Mouse (Mus musculus): Measurements from ENCODE around the gene Mbd3. TPM values are rescaled to one million over a fixed set of nuclear protein-coding genes. Genes with fewer than 3 reads are reported as not detected.

Gene Mbd3
- polyA plus RNA-seq, 1 experiment = 186 TPM

GRCm38 (mm10) chr10:80429800-80430199, 30.4 kb upstream of the Mbd3 start:
- TF ChIP-seq POLR2A (IDR thresholded peaks at IDR 0.05; ENCODE audit: extremely low read depth, insufficient read depth, low read length) (no peak), CTCF (IDR thresholded peaks at IDR 0.05; ENCODE audit: extremely low read depth, insufficient read depth, low read length) (no peak)
- no peak overlapping the region for H3K4me3 ChIP-seq (ENCODE audit: insufficient read depth, low read length)
- H3K27ac ChIP-seq (ENCODE audit: insufficient read depth, low read length) = no peak overlapping the region
- H3K4me1 ChIP-seq (ENCODE audit: control insufficient read depth, insufficient read depth, low read length) = peaks cover 4% of the 10 kb centered on the region; the same call in 1 of the 2 replicates

- H3K27ac ChIP-seq (ENCODE audit: insufficient read depth, low read length) = no peak overlapping the region
- no peaks in the 10 kb centered on the region for H3K4me1 ChIP-seq (ENCODE audit: control insufficient read depth, insufficient read depth, low read length)
- H3K4me3 ChIP-seq (ENCODE audit: insufficient read depth, low read length) = no peak overlapping the region
- TF ChIP-seq CTCF (IDR thresholded peaks at IDR 0.05; ENCODE audit: extremely low read depth, insufficient read depth, low read length) (no peak), POLR2A (IDR thresholded peaks at IDR 0.05; ENCODE audit: extremely low read depth, insufficient read depth, low read length) (no peak)
Measured at GRCm38 (mm10) chr10:80425041-80425440, 25.7 kb upstream of the Mbd3 start.

- H3K4me3 ChIP-seq (ENCODE audit: insufficient read depth, low read length) = no peak overlapping the region
- TF ChIP-seq CTCF (IDR thresholded peaks at IDR 0.05; ENCODE audit: extremely low read depth, insufficient read depth, low read length) = no peak
- H3K4me1 ChIP-seq (ENCODE audit: control insufficient read depth, insufficient read depth, low read length) = no peaks in the 10 kb centered on the region
- no peak overlapping the region for H3K27ac ChIP-seq (ENCODE audit: insufficient read depth, low read length)
Measured at GRCm38 (mm10) chr10:80423562-80423961, 24.2 kb upstream of the Mbd3 start.

GRCm38 (mm10) chr10:80421651-80422472, 22.5 kb upstream of the Mbd3 start:
- no peak for TF ChIP-seq CTCF (IDR thresholded peaks at IDR 0.05; ENCODE audit: extremely low read depth, insufficient read depth, low read length)
- TF ChIP-seq POLR2A (IDR thresholded peaks at IDR 0.05; ENCODE audit: extremely low read depth, insufficient read depth, low read length) = no peak
- no peak overlapping the region for H3K4me3 ChIP-seq (ENCODE audit: insufficient read depth, low read length)
- H3K4me1 ChIP-seq (ENCODE audit: control insufficient read depth, insufficient read depth, low read length) = no peaks in the 10 kb centered on the region
- no peak overlapping the region for H3K27ac ChIP-seq (ENCODE audit: insufficient read depth, low read length)

GRCm38 (mm10) chr10:80421208-80421607, 21.9 kb upstream of the Mbd3 start:
- no peak overlapping the region for H3K4me3 ChIP-seq (ENCODE audit: insufficient read depth, low read length)
- no peak overlapping the region for H3K27ac ChIP-seq (ENCODE audit: insufficient read depth, low read length)
- no peak for TF ChIP-seq POLR2A (IDR thresholded peaks at IDR 0.05; ENCODE audit: extremely low read depth, insufficient read depth, low read length)
- no peak for TF ChIP-seq CTCF (IDR thresholded peaks at IDR 0.05; ENCODE audit: extremely low read depth, insufficient read depth, low read length)
- H3K4me1 ChIP-seq (ENCODE audit: control insufficient read depth, insufficient read depth, low read length) = no peaks in the 10 kb centered on the region

- no peak overlapping the region for H3K4me3 ChIP-seq (ENCODE audit: insufficient read depth, low read length)
- TF ChIP-seq POLR2A (IDR thresholded peaks at IDR 0.05; ENCODE audit: extremely low read depth, insufficient read depth, low read length) (no peak), CTCF (IDR thresholded peaks at IDR 0.05; ENCODE audit: extremely low read depth, insufficient read depth, low read length) (no peak)
- H3K4me1 ChIP-seq (ENCODE audit: control insufficient read depth, insufficient read depth, low read length) = no peaks in the 10 kb centered on the region
- no peak overlapping the region for H3K27ac ChIP-seq (ENCODE audit: insufficient read depth, low read length)
Measured at GRCm38 (mm10) chr10:80420729-80421128, 21.4 kb upstream of the Mbd3 start.

GRCm38 (mm10) chr10:80419419-80419818, 20.1 kb upstream of the Mbd3 start:
- Histone ChIP-seq H3K27ac (ENCODE audit: insufficient read depth, low read length) (no peak overlapping the region), H3K4me1 (ENCODE audit: control insufficient read depth, insufficient read depth, low read length) (no peaks in the 10 kb centered on the region), H3K4me3 (ENCODE audit: insufficient read depth, low read length) (no peak overlapping the region)
- TF ChIP-seq CTCF (IDR thresholded peaks at IDR 0.05; ENCODE audit: extremely low read depth, insufficient read depth, low read length) (no peak), POLR2A (IDR thresholded peaks at IDR 0.05; ENCODE audit: extremely low read depth, insufficient read depth, low read length) (no peak)

GRCm38 (mm10) chr10:80418311-80418710, 19.0 kb upstream of the Mbd3 start:
- H3K4me3 ChIP-seq (ENCODE audit: insufficient read depth, low read length) = no peak overlapping the region
- TF ChIP-seq CTCF (IDR thresholded peaks at IDR 0.05; ENCODE audit: extremely low read depth, insufficient read depth, low read length) (no peak), POLR2A (IDR thresholded peaks at IDR 0.05; ENCODE audit: extremely low read depth, insufficient read depth, low read length) (no peak)
- H3K27ac ChIP-seq (ENCODE audit: insufficient read depth, low read length) = no peak overlapping the region
- no peaks in the 10 kb centered on the region for H3K4me1 ChIP-seq (ENCODE audit: control insufficient read depth, insufficient read depth, low read length)

- Histone ChIP-seq H3K4me3 (ENCODE audit: insufficient read depth, low read length) (no peak overlapping the region), H3K27ac (ENCODE audit: insufficient read depth, low read length) (no peak overlapping the region), H3K4me1 (ENCODE audit: control insufficient read depth, insufficient read depth, low read length) (no peaks in the 10 kb centered on the region)
- no peak for TF ChIP-seq POLR2A (IDR thresholded peaks at IDR 0.05; ENCODE audit: extremely low read depth, insufficient read depth, low read length)
Measured at GRCm38 (mm10) chr10:80417841-80418240, 18.5 kb upstream of the Mbd3 start.

- Histone ChIP-seq H3K4me3 (ENCODE audit: insufficient read depth, low read length) (no peak overlapping the region), H3K27ac (ENCODE audit: insufficient read depth, low read length) (no peak overlapping the region), H3K4me1 (ENCODE audit: control insufficient read depth, insufficient read depth, low read length) (no peaks in the 10 kb centered on the region)
- TF ChIP-seq POLR2A (IDR thresholded peaks at IDR 0.05; ENCODE audit: extremely low read depth, insufficient read depth, low read length) = no peak
- TF ChIP-seq CTCF (IDR thresholded peaks at IDR 0.05; ENCODE audit: extremely low read depth, insufficient read depth, low read length) = no peak
Measured at GRCm38 (mm10) chr10:80417371-80417770, 18.0 kb upstream of the Mbd3 start.
